9 mouse cellular contexts compared by ENCODE assay signal in the genomic region with DNA sequence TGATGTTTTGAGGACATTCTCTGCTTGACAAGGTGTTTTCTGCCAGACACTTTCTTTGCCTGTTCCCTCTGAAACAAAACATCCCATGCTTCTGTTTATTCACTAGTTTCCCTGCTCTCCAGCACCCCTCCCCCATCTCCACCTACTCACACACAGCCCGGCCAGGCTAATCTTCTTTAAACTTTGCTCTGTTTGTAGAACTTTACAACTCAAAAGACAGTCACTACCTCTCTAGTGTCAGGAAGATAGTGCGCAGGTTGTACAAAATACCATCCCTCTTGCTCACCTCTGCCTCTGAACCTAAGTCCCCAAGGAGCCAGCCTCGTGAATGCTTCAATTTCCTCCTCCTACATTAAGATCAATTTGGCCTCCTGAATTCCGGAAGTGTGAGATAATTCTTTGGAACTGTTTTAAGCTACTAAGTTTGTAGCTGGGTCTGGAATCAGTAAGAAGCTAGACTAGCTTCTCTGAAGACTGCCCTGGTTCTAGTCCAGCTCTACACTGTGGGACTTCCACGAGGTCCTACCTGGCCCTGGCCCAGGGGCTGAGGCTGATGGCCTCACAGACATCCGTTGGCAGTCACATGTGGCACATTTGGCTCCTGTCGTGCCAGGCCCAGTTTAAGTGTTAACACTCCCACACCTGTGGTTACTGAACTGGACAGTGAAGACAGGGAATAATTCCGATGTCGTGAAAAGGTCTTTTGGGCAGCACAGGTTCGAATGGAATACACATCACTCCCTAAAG. TPM values are rescaled to one million over a fixed set of nuclear protein-coding genes. Genes with fewer than 3 reads are reported as not detected.
DNase-seq lines count a peak whose midpoint lies in the region; ATAC-seq and TF ChIP-seq lines count a peak whose summit lies in the region.
"Had no signal": no experiment of that assay in that cellular context is flagged by ENCODE, and none has a peak within 500 bp of the region (broad histone marks: within the 10 kb centered on the region; RNA-seq: fewer than 3 reads in every experiment).

No protein-coding gene starts in this region.

- no peak for TF ChIP-seq CTCF in forebrain, postnatal 0 days (IDR thresholded peaks at IDR 0.05; ENCODE audit: low read depth)

- H3K9ac ChIP-seq in heart, embryonic 16.5 days (ENCODE audit: low read length), result no peak overlapping the region
- no peak overlapping the region for H3K9ac ChIP-seq in liver, embryonic 11.5 days (ENCODE audit: low read depth, low read length)
- H3K9ac ChIP-seq in forebrain, postnatal 0 days, result no peak overlapping the region
- H3K9ac ChIP-seq: hindbrain, embryonic 15.5 days had no signal

- H3K27me3 ChIP-seq in heart, embryonic 16.5 days (ENCODE audit: control insufficient read depth, insufficient read depth, low read length), result no peaks in the 10 kb centered on the region
- no peaks in the 10 kb centered on the region for H3K27me3 ChIP-seq in liver, embryonic 11.5 days (replicated peaks; ENCODE audit: control insufficient read depth, insufficient read depth, low read length)
- H3K27me3 ChIP-seq in forebrain, postnatal 0 days (ENCODE audit: insufficient read depth, low read length), result no peaks in the 10 kb centered on the region
- H3K27me3 ChIP-seq: hindbrain, embryonic 15.5 days had no signal

- peak; percentile 21 for DNase-seq in gastrocnemius, adult 18-20 months (ENCODE audit: low spot score)
- DNase-seq in gastrocnemius, postnatal 36 days, result no peak
- peak; percentile 74 to 85 for DNase-seq in cerebellum, postnatal 10 days
- DNase-seq in liver, embryonic 11.5 days (ENCODE audit: low spot score), result no peak
- DNase-seq in thymus, postnatal 0 days (ENCODE audit: low spot score), result no peak
- no peak for DNase-seq in forebrain, postnatal 0 days
- DNase-seq in layer of hippocampus, postnatal 14 days (ENCODE audit: low spot score in 2 of 2), result no peak

- ATAC-seq in heart, embryonic 16.5 days (replicated peaks; ENCODE audit: extremely low read depth, insufficient read depth, low FRiP score), result 0 out of 2 replicates have a peak, but pooled peaks have one; percentile 33
- ATAC-seq in liver, embryonic 11.5 days (replicated peaks; ENCODE audit: low FRiP score), result 0 out of 2 replicates have a peak, but pooled peaks have one; percentile 29
- no peak for ATAC-seq in forebrain, postnatal 0 days

- no peaks in the 10 kb centered on the region for H3K36me3 ChIP-seq in heart, embryonic 16.5 days (ENCODE audit: control insufficient read depth, insufficient read depth)
- H3K36me3 ChIP-seq in liver, embryonic 11.5 days (ENCODE audit: control insufficient read depth, insufficient read depth, low read length), result no peaks in the 10 kb centered on the region
- no peaks in the 10 kb centered on the region for H3K36me3 ChIP-seq in forebrain, postnatal 0 days (ENCODE audit: insufficient read depth)
- H3K36me3 ChIP-seq: hindbrain, embryonic 15.5 days had no signal

- H3K4me2 ChIP-seq in heart, embryonic 16.5 days (ENCODE audit: low read depth, low read length), result no peak overlapping the region
- H3K4me2 ChIP-seq in liver, embryonic 11.5 days, result peak overlapping the region; percentile 16; the same call in 1 of the 2 replicates
- H3K4me2 ChIP-seq in forebrain, postnatal 0 days (ENCODE audit: low read depth), result no peak overlapping the region

- 42% methylated on average over 10 of the region's 10 CpGs for WGBS in heart, embryonic 16.5 days
- WGBS in liver, embryonic 11.5 days, result 54% methylated on average over 10 of the region's 10 CpGs
- 56% methylated on average over 10 of the region's 10 CpGs for WGBS in forebrain, postnatal 0 days

- peaks cover 35% of the 10 kb centered on the region for H3K4me1 ChIP-seq in heart, embryonic 16.5 days (ENCODE audit: control insufficient read depth, insufficient read depth, low read length)
- peaks cover 37% of the 10 kb centered on the region for H3K4me1 ChIP-seq in liver, embryonic 11.5 days (replicated peaks; ENCODE audit: control insufficient read depth, insufficient read depth, low read length)
- peaks cover 4% of the 10 kb centered on the region; the same call in 1 of the 2 replicates for H3K4me1 ChIP-seq in forebrain, postnatal 0 days (ENCODE audit: insufficient read depth)

- H3K9me3 ChIP-seq in heart, embryonic 16.5 days (replicated peaks; ENCODE audit: control insufficient read depth, low read length), result no peaks in the 10 kb centered on the region
- H3K9me3 ChIP-seq in liver, embryonic 11.5 days (ENCODE audit: control insufficient read depth, low read length), result no peaks in the 10 kb centered on the region
- H3K9me3 ChIP-seq in forebrain, postnatal 0 days (ENCODE audit: low read length), result no peaks in the 10 kb centered on the region
- H3K9me3 ChIP-seq: hindbrain, embryonic 15.5 days had no signal

- H3K4me3 ChIP-seq in heart, embryonic 16.5 days (ENCODE audit: low read length), result no peak overlapping the region
- H3K4me3 ChIP-seq in liver, embryonic 11.5 days (ENCODE audit: low read depth, low read length), result no peak overlapping the region
- no peak overlapping the region for H3K4me3 ChIP-seq in forebrain, postnatal 0 days (ENCODE audit: low read depth, low read length)
- H3K4me3 ChIP-seq: hindbrain, embryonic 15.5 days had no signal

- peak overlapping the region; percentile 88 for H3K27ac ChIP-seq in heart, embryonic 16.5 days (ENCODE audit: low read length)
- peak overlapping the region; percentile 73 for H3K27ac ChIP-seq in liver, embryonic 11.5 days (ENCODE audit: low read depth, low read length)
- H3K27ac ChIP-seq in forebrain, postnatal 0 days (ENCODE audit: low read depth, low read length), result no peak overlapping the region
- H3K27ac ChIP-seq: hindbrain, embryonic 15.5 days had no signal

- intact Hi-C loops in gastrocnemius, postnatal 36 days (cut with DNase I), result no loop called here

RNA-seq across cellular contexts. Expression of gene Map4k4, which starts 31.7 kb away (rescaled TPM):
- 10 to 100 TPM; 15.2 to 20.9 TPM for total RNA-seq in gastrocnemius, adult 18-20 months (2021)
- total RNA-seq in gastrocnemius, postnatal 36 days (2021), result 10 to 100 TPM; 26.0 to 30.9 TPM
- 14.7 and 23.8 TPM in 2 replicates for polyA plus RNA-seq in heart, embryonic 16.5 days (2015; fragmentation: Nextera tagmentation; extraction: Ambion mirVana)
- 12.5 and 13.6 TPM in 2 replicates for polyA plus RNA-seq in liver, embryonic 11.5 days (2014; fragmentation: Nextera tagmentation; extraction: Ambion mirVana)
- polyA plus RNA-seq in thymus, postnatal 0 days (2015; fragmentation: Nextera tagmentation; extraction: Ambion mirVana), result 19.7 and 32.0 TPM in 2 replicates
- 201 and 241 TPM in 2 replicates for total RNA-seq in forebrain, postnatal 0 days (2014; rRNA removed)
- 11.9 and 21.3 TPM in 2 replicates for polyA plus RNA-seq in forebrain, postnatal 0 days (2015; fragmentation: Nextera tagmentation; extraction: Ambion mirVana)
- total RNA-seq in layer of hippocampus, postnatal 14 days (2021), result 100 to 1,000 TPM; 230 to 243 TPM

Comparison
In these comparisons a context has a peak if more than half of its experiments do, and no peak if none do; other contexts are left out.
1. DNase-seq: peak in gastrocnemius, adult 18-20 months (single experiment) and cerebellum, postnatal 10 days (2 of 2); none in gastrocnemius, postnatal 36 days (0 of 2), liver, embryonic 11.5 days (single experiment), thymus, postnatal 0 days (single experiment), forebrain, postnatal 0 days (single experiment) and layer of hippocampus, postnatal 14 days (0 of 2).